Mouse (Mus musculus) yolk sac, embryonic 10.5 days (tissue): Measurements from ENCODE around the gene Ebf1.

Experiments used
- DNase-seq: peaks from one replicate; pipeline ENCODE4 v3.0.0-alpha.2; 2017; ENCODE audit warnings: low spot score

The Ebf1 gene

GRCm38 (mm10) chr11:44619131-44619886 lies 2.2 kb downstream of the Ebf1 start:
- no peak for DNase-seq

- DNase-seq: no peak
Measured at GRCm38 (mm10) chr11:44619887-44620693, 3.0 kb downstream of the Ebf1 start.

GRCm38 (mm10) chr11:44620694-44621446 lies 3.8 kb downstream of the Ebf1 start:
- DNase-seq: no peak

- DNase-seq: no peak
Measured at GRCm38 (mm10) chr11:44621615-44622014, 4.5 kb downstream of the Ebf1 start.

GRCm38 (mm10) chr11:44622023-44622731 lies 5.1 kb downstream of the Ebf1 start:
- no peak for DNase-seq

GRCm38 (mm10) chr11:44624564-44624963 lies 7.4 kb downstream of the Ebf1 start:
- no peak for DNase-seq

GRCm38 (mm10) chr11:44626065-44626464 lies 8.9 kb downstream of the Ebf1 start:
- no peak for DNase-seq

GRCm38 (mm10) chr11:44628412-44628811 lies 11.3 kb downstream of the Ebf1 start:
- no peak for DNase-seq

GRCm38 (mm10) chr11:44632064-44632968 lies 15.2 kb downstream of the Ebf1 start:
- DNase-seq: no peak

GRCm38 (mm10) chr11:44633001-44633693 lies 16.0 kb downstream of the Ebf1 start:
- no peak for DNase-seq

GRCm38 (mm10) chr11:44634552-44635193 lies 17.6 kb downstream of the Ebf1 start:
- no peak for DNase-seq

- no peak for DNase-seq
Measured at GRCm38 (mm10) chr11:44636241-44636640, 19.1 kb downstream of the Ebf1 start.

- DNase-seq: no peak
Measured at GRCm38 (mm10) chr11:44638193-44638754, 21.2 kb downstream of the Ebf1 start.

- DNase-seq: no peak
Measured at GRCm38 (mm10) chr11:44641496-44641895, 24.4 kb downstream of the Ebf1 start.

- no peak for DNase-seq
Measured at GRCm38 (mm10) chr11:44654340-44655019, 37.4 kb downstream of the Ebf1 start.

- no peak for DNase-seq
Measured at GRCm38 (mm10) chr11:44655468-44655867, 38.4 kb downstream of the Ebf1 start.

- no peak for DNase-seq
Measured at GRCm38 (mm10) chr11:44656916-44657315, 39.8 kb downstream of the Ebf1 start.

GRCm38 (mm10) chr11:44657833-44658395 lies 40.8 kb downstream of the Ebf1 start:
- DNase-seq: no peak
